Mouse (Mus musculus): ENCODE results near the gene Tmem176a. TPM values are rescaled to one million over a fixed set of nuclear protein-coding genes. Genes with fewer than 3 reads are reported as not detected.

The Tmem176a gene
- polyA plus RNA-seq, 1 experiment, result 117 TPM

- TF ChIP-seq CTCF (IDR thresholded peaks at IDR 0.05; ENCODE audit: borderline replicate concordance, insufficient read depth, low read length) (no peak), POLR2A (IDR thresholded peaks at IDR 0.05; ENCODE audit: low read depth, low read length) (no peak)
- Histone ChIP-seq H3K27ac (ENCODE audit: insufficient read depth, low read length) (no peak overlapping the region), H3K4me3 (ENCODE audit: insufficient read depth, low read length) (no peak overlapping the region), H3K4me1 (ENCODE audit: control insufficient read depth, insufficient read depth, low read length) (no peaks in the 10 kb centered on the region; the same call in 1 of the 2 replicates)
These were observed 15.7 kb upstream of the Tmem176a start for GRCm38 (mm10) chr6:48825016-48825415.

- H3K4me1 ChIP-seq (ENCODE audit: control insufficient read depth, insufficient read depth, low read length), result no peaks in the 10 kb centered on the region; the same call in 1 of the 2 replicates
- H3K4me3 ChIP-seq (ENCODE audit: insufficient read depth, low read length), result no peak overlapping the region
- H3K27ac ChIP-seq (ENCODE audit: insufficient read depth, low read length), result no peak overlapping the region
- TF ChIP-seq CTCF (IDR thresholded peaks at IDR 0.05; ENCODE audit: borderline replicate concordance, insufficient read depth, low read length) (no peak), POLR2A (IDR thresholded peaks at IDR 0.05; ENCODE audit: low read depth, low read length) (no peak)
These were observed 11.7 kb upstream of the Tmem176a start for GRCm38 (mm10) chr6:48828976-48829375.

GRCm38 (mm10) chr6:48829651-48830050 lies 11.1 kb upstream of the Tmem176a start:
- 0 out of 2 replicates have a peak overlapping the region, but pooled peaks have one; percentile 32 for H3K27ac ChIP-seq (ENCODE audit: insufficient read depth, low read length)
- no peak for TF ChIP-seq CTCF (IDR thresholded peaks at IDR 0.05; ENCODE audit: borderline replicate concordance, insufficient read depth, low read length)
- no peak for TF ChIP-seq POLR2A (IDR thresholded peaks at IDR 0.05; ENCODE audit: low read depth, low read length)
- no peak overlapping the region for H3K4me3 ChIP-seq (ENCODE audit: insufficient read depth, low read length)
- no peaks in the 10 kb centered on the region; the same call in 1 of the 2 replicates for H3K4me1 ChIP-seq (ENCODE audit: control insufficient read depth, insufficient read depth, low read length)

GRCm38 (mm10) chr6:48830241-48830640 lies 10.5 kb upstream of the Tmem176a start:
- H3K4me1 ChIP-seq (ENCODE audit: control insufficient read depth, insufficient read depth, low read length), result no peaks in the 10 kb centered on the region; the same call in 1 of the 2 replicates
- H3K4me3 ChIP-seq (ENCODE audit: insufficient read depth, low read length), result no peak overlapping the region
- no peak overlapping the region for H3K27ac ChIP-seq (ENCODE audit: insufficient read depth, low read length)
- no peak for TF ChIP-seq CTCF (IDR thresholded peaks at IDR 0.05; ENCODE audit: borderline replicate concordance, insufficient read depth, low read length)
- TF ChIP-seq POLR2A (IDR thresholded peaks at IDR 0.05; ENCODE audit: low read depth, low read length), result no peak

- Histone ChIP-seq H3K4me1 (ENCODE audit: control insufficient read depth, insufficient read depth, low read length) (no peaks in the 10 kb centered on the region; the same call in 1 of the 2 replicates), H3K27ac (ENCODE audit: insufficient read depth, low read length) (no peak overlapping the region), H3K4me3 (ENCODE audit: insufficient read depth, low read length) (no peak overlapping the region)
- TF ChIP-seq POLR2A (IDR thresholded peaks at IDR 0.05; ENCODE audit: low read depth, low read length), result peak; percentile 5; the same call in 1 of the 2 replicates
- no peak for TF ChIP-seq CTCF (IDR thresholded peaks at IDR 0.05; ENCODE audit: borderline replicate concordance, insufficient read depth, low read length)
These were observed 9.6 kb upstream of the Tmem176a start for GRCm38 (mm10) chr6:48831141-48831540.

DNA sequence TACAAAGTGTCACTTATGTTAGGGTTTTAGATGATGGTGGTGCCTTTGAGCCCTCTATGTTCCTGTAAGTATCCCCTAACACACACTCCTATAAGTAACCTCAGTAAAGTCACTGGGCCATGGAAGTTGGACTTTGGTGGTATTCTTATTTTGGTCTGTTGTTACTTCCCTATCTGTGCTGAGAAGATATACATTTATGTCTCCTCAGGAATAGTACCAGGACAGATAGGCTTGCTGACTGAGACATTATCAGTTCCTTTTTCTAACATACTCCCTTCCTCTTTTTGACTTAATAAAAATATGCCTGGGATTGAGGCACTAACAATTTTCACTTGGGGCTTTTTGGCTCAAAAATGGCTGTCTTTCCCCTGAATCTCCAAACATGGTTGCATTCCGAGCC lies 8.3 kb upstream of the Tmem176a start:
- Histone ChIP-seq H3K4me1 (ENCODE audit: control insufficient read depth, insufficient read depth, low read length) (no peaks in the 10 kb centered on the region; the same call in 1 of the 2 replicates), H3K27ac (ENCODE audit: insufficient read depth, low read length) (no peak overlapping the region), H3K4me3 (ENCODE audit: insufficient read depth, low read length) (no peak overlapping the region)
- no peak for TF ChIP-seq POLR2A (IDR thresholded peaks at IDR 0.05; ENCODE audit: low read depth, low read length)
- no peak for TF ChIP-seq CTCF (IDR thresholded peaks at IDR 0.05; ENCODE audit: borderline replicate concordance, insufficient read depth, low read length)

- Histone ChIP-seq H3K4me1 (ENCODE audit: control insufficient read depth, insufficient read depth, low read length) (no peaks in the 10 kb centered on the region; the same call in 1 of the 2 replicates), H3K27ac (ENCODE audit: insufficient read depth, low read length) (no peak overlapping the region), H3K4me3 (ENCODE audit: insufficient read depth, low read length) (no peak overlapping the region)
- TF ChIP-seq POLR2A (IDR thresholded peaks at IDR 0.05; ENCODE audit: low read depth, low read length) (no peak), CTCF (IDR thresholded peaks at IDR 0.05; ENCODE audit: borderline replicate concordance, insufficient read depth, low read length) (no peak)
These were observed 7.2 kb upstream of the Tmem176a start for GRCm38 (mm10) chr6:48833515-48833914.

DNA sequence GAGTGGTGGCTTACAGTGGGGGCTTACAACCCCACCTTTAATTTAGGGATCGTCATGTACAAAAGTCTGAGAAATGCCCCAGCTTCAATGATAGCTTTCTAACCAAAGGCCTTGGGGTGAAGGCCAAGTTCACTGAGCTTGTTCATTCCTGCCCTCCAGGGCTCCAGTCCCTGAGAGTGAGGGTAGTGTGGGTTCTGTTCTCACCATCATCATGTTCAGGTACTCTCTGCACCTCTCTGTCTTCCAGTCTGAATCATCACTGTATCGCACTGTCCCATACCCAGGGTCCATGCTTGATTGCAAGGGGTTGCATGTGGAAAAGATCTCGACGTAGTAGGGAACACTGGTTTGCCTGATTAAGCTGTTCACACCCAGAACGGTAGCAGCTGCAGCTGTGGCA lies 5.5 kb upstream of the Tmem176a start:
- Histone ChIP-seq H3K27ac (ENCODE audit: insufficient read depth, low read length) (no peak overlapping the region), H3K4me3 (ENCODE audit: insufficient read depth, low read length) (no peak overlapping the region), H3K4me1 (ENCODE audit: control insufficient read depth, insufficient read depth, low read length) (no peaks in the 10 kb centered on the region)
- no peak for TF ChIP-seq CTCF (IDR thresholded peaks at IDR 0.05; ENCODE audit: borderline replicate concordance, insufficient read depth, low read length)
- TF ChIP-seq POLR2A (IDR thresholded peaks at IDR 0.05; ENCODE audit: low read depth, low read length), result no peak

GRCm38 (mm10) chr6:48836146-48836545 lies 4.6 kb upstream of the Tmem176a start:
- TF ChIP-seq CTCF (IDR thresholded peaks at IDR 0.05; ENCODE audit: borderline replicate concordance, insufficient read depth, low read length), result no peak
- TF ChIP-seq POLR2A (IDR thresholded peaks at IDR 0.05; ENCODE audit: low read depth, low read length), result no peak
- Histone ChIP-seq H3K27ac (ENCODE audit: insufficient read depth, low read length) (no peak overlapping the region), H3K4me3 (ENCODE audit: insufficient read depth, low read length) (no peak overlapping the region), H3K4me1 (ENCODE audit: control insufficient read depth, insufficient read depth, low read length) (no peaks in the 10 kb centered on the region)

GRCm38 (mm10) chr6:48837516-48837915 lies 3.2 kb upstream of the Tmem176a start:
- no peaks in the 10 kb centered on the region for H3K4me1 ChIP-seq (ENCODE audit: control insufficient read depth, insufficient read depth, low read length)
- H3K4me3 ChIP-seq (ENCODE audit: insufficient read depth, low read length), result no peak overlapping the region
- H3K27ac ChIP-seq (ENCODE audit: insufficient read depth, low read length), result no peak overlapping the region
- TF ChIP-seq POLR2A (IDR thresholded peaks at IDR 0.05; ENCODE audit: low read depth, low read length), result no peak
- no peak for TF ChIP-seq CTCF (IDR thresholded peaks at IDR 0.05; ENCODE audit: borderline replicate concordance, insufficient read depth, low read length)

All from embryonic fibroblast, embryonic 13.5 days (primary cell).